Mouse (Mus musculus) erythroid progenitor cell, adult 5-6 weeks (primary cell): Measurements from ENCODE around the gene Nfxl1. TPM values are rescaled to one million over a fixed set of nuclear protein-coding genes. Genes with fewer than 3 reads are reported as not detected.
"Not testable (repeated sequence)": the region's sequence is repeated elsewhere in the genome, so short reads cannot be mapped to it uniquely, and the experiment has no call there.

ENCODE experiments used
- ATAC-seq: replicated peaks from 2 replicates; pipeline ENCODE4 v1.8.0; 2016; ENCODE audit warnings: moderate number of reproducible peaks, mild to moderate bottlenecking, moderate TSS enrichment, inconsistent platforms; ENCODE audit not compliant: poor library complexity, low FRiP score, severe bottlenecking
- total RNA-seq, 2 experiments: library from RNA; stranded (forward) in 1 of 2; stranded (reverse) in 1 of 2; fragments of 150-400 nt in 1 of 2; fragments of 186-747, 209-891 nt in 1 of 2; gene quantifications; 2 replicates each; pipeline versions ENCODE4 v1.2.3 to v1.2.4; 2015 to 2017; ENCODE audit warnings: low replicate concordance in 2 of 2

Gene Nfxl1
- total RNA-seq (2015; ENCODE audit: low replicate concordance) (16.3 and 25.9 TPM in 2 replicates), total RNA-seq (2017; ENCODE audit: low replicate concordance) (13.5 and 37.6 TPM in 2 replicates)

GRCm38 (mm10) chr5:72559544-72560049 lies at the start of gene Nfxl1:
Gene Nfxl1 (minus strand): TSS chr5:72559684.
- ATAC-seq = peak; percentile 96

GRCm38 (mm10) chr5:72603138-72603537 lies 43.7 kb upstream of the Nfxl1 start:
- ATAC-seq = no peak

GRCm38 (mm10) chr5:72601006-72601405 lies 41.5 kb upstream of the Nfxl1 start:
- no peak for ATAC-seq

GRCm38 (mm10) chr5:72587192-72587681 lies 27.8 kb upstream of the Nfxl1 start, which contains the start of gene Gm5868:
Gene Gm5868 (minus strand): TSS chr5:72587551.
- ATAC-seq = no peak

GRCm38 (mm10) chr5:72586667-72587191 lies 27.2 kb upstream of the Nfxl1 start:
- ATAC-seq = not testable (repeated sequence)

GRCm38 (mm10) chr5:72586122-72586521 lies 26.6 kb upstream of the Nfxl1 start:
- ATAC-seq = not testable (repeated sequence)

- not testable (repeated sequence) for ATAC-seq
Measured at GRCm38 (mm10) chr5:72580970-72581332, 21.5 kb upstream of the Nfxl1 start, which contains the start of gene Zar1. Gene Zar1 (minus strand): TSS chr5:72581254.

GRCm38 (mm10) chr5:72580088-72580969 lies 20.8 kb upstream of the Nfxl1 start:
- 0 out of 2 replicates have a peak, but pooled peaks have one; percentile 49 for ATAC-seq

- ATAC-seq = not testable (repeated sequence)
Measured at GRCm38 (mm10) chr5:72579599-72579998, 20.1 kb upstream of the Nfxl1 start.

- no peak for ATAC-seq
Measured at GRCm38 (mm10) chr5:72565621-72566020, 6.1 kb upstream of the Nfxl1 start.

GRCm38 (mm10) chr5:72563183-72563582 lies 3.7 kb upstream of the Nfxl1 start:
- ATAC-seq = not testable (repeated sequence)

GRCm38 (mm10) chr5:72560976-72561628 lies 1.6 kb upstream of the Nfxl1 start:
- ATAC-seq = no peak

GRCm38 (mm10) chr5:72558716-72559526 lies 563 bp downstream of the Nfxl1 start:
- ATAC-seq = peak; percentile 87

GRCm38 (mm10) chr5:72556245-72556644 lies 3.2 kb downstream of the Nfxl1 start:
- ATAC-seq = no peak

GRCm38 (mm10) chr5:72551209-72551608 lies 8.3 kb downstream of the Nfxl1 start:
- ATAC-seq = no peak

GRCm38 (mm10) chr5:72528896-72529295 lies 30.6 kb downstream of the Nfxl1 start:
- ATAC-seq = no peak

GRCm38 (mm10) chr5:72513808-72514207 lies 45.7 kb downstream of the Nfxl1 start:
- ATAC-seq = no peak

GRCm38 (mm10) chr5:72505740-72506139 lies 53.7 kb downstream of the Nfxl1 start:
- no peak for ATAC-seq
